Mouse (Mus musculus) heart, adult 11 months (tissue): ENCODE measurements around the gene Gal3st2.
"Not testable (repeated sequence)": the region's sequence is repeated elsewhere in the genome, so short reads cannot be mapped to it uniquely, and the experiment has no call there.

Experiments
- DNase-seq: peaks from one replicate; pipeline ENCODE4 v3.0.0; 2022

The Gal3st2 gene

DNA sequence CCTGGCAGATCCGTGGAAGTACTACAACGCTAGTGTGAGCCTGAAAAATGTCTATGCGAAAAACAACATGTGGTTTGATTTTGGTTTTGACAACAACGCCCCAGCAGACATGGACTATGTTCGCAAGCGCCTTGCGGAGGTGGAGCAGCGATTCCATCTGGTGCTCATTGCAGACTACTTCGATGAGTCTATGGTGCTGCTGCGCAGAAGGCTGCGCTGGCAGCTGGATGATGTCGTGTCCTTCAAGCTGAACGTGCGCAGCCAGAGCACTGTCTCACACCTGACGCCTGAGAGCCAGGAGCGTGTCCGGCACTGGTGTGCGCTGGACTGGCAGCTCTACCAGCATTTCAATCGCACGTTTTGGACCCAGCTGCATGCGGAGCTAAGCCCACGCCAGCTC lies 13.3 kb downstream of the Gal3st2 start:
- DNase-seq: not testable (repeated sequence)

DNA sequence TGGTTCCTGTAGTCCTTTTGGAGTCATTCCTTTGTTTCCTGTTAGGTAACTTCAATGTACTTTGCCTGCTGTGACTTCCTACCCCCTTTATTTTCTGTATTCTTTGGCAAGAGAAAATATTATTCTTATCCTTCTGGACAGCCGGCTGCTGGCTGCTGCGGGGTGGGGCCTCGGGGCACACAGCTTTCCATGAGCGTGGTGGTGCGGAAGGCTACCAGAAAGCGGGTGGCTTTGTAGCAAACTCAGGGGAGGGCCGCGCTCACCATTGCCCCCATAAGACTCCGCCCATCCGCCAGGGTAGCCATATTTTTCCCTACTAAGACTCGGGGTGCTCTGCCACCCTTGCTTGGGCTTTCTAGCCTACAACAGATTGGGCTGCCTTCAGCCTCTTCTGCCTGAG lies 20.7 kb downstream of the Gal3st2 start:
- not testable (repeated sequence) for DNase-seq

DNA sequence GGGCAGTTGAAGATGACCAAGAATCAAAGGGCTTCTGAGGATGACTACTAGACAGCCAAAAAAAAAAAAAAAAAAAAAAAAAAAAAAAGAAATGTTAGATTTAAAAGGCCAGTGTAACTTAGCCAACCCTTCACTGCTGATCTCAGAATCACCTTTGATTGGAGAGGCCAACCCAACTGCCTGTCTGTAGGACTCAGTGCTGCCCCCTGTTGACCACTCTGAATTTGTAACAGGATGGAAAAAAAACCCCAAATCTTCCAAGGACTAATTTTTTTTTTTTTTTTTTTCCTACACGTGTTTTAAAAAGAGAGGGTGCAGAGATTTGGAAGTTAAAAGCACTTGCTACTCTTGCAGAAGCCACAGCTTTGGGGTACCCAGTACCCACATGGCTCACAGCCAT lies 29.8 kb downstream of the Gal3st2 start:
- DNase-seq: not testable (repeated sequence)

DNA sequence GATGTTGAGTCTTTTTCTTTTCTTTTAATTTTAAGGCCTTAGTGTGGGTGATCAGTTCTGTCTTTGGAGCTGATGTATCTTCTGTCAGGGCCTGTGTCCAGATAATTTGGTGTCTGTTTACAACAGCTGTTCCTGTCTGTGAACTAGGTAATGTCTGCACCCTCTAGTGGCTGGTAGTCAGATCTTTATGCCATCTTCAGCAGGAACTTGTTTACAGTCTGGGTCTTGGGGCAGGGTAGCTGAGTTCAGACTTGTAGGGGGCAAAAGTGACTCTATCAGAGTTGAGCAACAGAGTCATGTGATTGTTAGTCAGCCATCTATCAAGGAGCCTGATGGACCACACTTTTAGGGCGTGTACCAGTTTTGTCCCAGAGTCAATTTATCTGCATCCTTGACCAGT lies 36.3 kb downstream of the Gal3st2 start:
- DNase-seq: not testable (repeated sequence)

DNA sequence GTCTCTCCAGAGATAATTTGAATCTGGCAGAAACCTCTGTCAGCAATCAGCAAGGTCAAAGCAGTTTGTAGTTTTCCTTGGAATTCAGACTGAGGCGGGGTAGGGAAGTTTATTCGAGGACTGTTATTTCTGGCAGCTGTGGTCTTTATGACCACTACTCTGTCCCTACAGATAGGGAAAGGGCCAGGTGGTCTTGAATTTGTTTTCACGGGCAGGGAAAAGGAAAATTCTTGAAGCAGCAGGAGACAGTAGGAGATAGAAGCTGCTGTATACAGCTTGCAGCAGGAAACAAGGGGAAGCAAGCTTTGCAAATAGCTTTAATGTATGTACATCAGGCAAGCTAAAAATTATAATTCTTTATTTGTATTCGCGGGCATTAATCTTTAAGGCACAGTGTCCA lies 40.2 kb downstream of the Gal3st2 start:
- peak; percentile 96 for DNase-seq

DNA sequence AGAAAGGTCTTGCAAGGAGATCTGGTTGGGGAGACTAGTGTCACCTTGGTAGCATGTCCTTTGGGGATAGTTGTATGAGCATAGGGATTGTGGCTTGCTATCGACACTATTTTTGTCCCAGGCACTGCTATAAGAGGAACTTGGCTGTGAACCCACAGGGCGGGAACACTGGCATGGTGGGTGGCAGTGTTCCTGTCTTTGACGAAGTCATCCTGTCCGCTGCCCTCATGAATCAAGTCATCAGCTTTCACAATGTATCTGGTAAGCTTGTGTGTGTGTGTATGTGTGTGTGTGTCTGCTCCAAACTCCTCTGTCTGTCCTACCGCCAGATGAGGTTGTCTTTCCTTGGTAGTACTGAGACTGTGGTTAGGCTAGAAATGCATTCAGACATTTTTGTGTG lies 45.6 kb downstream of the Gal3st2 start:
- peak; percentile 85 for DNase-seq

DNA sequence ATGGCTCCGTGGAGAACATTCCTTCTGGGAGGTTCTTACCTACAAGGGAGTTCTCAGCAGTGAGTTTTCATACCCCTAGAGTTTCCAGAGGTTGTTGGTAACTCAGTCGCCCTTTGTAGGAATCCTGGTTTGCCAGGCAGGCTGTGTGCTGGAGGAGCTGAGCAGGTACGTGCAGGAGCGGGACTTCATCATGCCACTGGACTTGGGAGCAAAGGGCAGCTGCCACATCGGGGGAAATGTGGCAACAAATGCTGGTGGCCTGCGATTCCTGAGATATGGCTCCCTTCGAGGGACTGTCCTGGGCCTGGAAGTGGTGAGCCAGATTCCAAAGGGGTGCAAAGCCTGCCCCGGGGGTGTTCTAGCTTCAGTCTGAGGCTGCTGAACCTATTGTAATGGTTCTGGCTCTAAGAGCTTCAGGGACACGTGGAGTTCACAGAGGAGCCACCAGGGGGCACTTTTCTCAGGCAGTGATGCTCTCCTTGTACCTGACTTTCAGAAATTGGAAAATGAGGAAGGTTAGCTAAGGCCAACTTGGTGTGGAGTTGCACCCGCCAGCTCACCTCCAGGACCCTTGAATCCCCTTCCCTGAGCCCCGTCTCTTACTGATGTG lies 48.0 kb downstream of the Gal3st2 start:
- not testable (repeated sequence) for DNase-seq

DNA sequence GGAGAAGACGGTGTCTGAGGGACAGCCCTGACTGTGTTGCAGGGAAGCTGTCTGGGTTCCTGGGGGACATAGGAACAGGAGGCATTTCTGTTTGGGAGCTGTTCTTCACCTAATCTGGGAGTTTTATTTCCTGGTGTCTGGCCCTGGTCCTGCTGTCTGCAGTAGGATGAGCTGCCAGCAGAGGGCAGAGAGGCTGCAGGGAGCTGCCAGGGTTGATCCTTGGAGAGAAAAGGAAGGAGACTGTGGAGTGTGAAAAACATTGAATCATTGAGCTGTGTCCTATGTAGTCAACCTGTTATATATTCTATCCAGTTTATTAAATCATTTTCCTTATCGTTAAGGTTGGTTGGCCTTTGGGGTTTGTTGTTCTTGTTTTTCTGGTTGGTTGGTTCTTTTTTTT lies 50.8 kb downstream of the Gal3st2 start:
- not testable (repeated sequence) for DNase-seq

DNA sequence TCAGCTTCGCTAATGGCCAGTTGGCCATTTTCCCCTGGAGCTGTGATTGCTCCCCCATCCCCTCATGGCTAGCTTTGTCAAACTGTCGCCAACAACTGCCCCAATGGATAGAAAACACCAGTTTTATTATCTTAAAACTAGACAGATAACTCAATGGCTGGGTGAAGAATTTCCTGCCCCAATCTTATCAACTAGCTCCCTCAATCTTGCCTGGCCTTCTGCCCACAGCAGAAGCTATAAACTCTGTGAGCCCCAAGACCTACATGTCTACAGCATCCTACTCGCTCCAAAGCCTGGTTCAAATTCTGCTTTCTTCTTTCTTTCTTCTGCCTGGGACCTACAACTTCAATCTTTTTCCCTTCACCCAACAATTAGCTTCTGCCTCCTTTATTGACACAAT lies 56.1 kb downstream of the Gal3st2 start:
- not testable (repeated sequence) for DNase-seq

DNA sequence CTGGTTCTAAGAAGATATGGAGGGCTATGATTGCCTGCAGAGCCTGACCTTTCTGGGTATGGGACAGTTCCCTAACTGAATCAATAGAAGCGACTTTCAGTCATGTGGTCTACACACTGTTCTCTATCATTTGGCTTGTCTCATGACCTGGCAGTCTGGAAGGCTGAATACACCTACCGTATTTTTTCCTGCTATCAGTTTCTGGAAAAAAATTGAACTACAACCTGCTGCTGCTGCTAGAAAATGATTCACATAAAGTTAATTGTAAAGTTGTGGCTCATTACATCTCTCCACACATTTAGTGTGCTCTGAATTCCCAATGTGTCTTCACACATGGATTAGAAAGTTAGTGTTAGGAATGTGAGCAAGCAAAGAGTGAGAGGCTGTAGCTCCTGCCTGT lies 56.9 kb downstream of the Gal3st2 start, which contains the start of gene Gal3st2b:
TSS of gene Gal3st2b (plus strand) at position 301 of the 400 bp plus-strand sequence.
- not testable (repeated sequence) for DNase-seq

DNA sequence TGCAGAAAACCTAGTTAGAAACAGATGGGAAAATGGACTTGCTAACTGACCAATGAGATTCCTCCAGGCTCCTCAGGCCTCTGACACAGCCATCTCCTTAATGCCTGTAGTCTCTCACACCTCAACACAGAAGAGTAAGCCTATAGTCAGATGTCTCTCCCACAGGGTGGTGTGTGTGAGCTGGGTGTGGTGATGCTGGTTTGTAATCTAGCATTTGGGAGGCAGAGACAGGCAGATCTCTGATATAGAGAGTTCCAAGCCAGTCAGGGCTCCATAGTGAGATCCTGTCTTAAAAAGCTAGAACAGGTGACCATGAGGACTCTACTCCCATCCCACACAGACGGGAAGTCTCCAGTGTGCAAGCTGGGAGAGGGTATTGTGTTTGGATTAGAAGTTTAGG lies 57.7 kb downstream of the Gal3st2 start:
- DNase-seq: peak; percentile 90

DNA sequence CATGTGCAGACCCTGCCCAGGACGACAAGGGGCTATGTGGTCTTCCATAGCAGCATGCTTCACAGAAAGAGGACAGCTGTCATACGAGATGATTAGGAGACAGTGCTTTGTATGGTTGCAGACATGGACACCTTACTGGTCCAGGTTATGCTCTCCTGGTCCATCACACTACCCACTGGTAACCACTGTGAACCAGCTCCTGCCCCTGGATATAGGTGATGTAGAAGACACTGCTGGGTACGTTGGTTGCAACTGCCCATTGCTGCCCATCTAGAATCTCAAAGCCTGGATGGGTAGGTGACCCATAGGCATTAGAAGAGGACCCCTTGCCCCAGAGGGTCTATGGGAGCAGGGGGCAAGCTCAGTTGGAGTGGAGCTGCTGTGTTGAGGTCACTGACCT lies 58.2 kb downstream of the Gal3st2 start:
- peak; percentile 87 for DNase-seq

DNA sequence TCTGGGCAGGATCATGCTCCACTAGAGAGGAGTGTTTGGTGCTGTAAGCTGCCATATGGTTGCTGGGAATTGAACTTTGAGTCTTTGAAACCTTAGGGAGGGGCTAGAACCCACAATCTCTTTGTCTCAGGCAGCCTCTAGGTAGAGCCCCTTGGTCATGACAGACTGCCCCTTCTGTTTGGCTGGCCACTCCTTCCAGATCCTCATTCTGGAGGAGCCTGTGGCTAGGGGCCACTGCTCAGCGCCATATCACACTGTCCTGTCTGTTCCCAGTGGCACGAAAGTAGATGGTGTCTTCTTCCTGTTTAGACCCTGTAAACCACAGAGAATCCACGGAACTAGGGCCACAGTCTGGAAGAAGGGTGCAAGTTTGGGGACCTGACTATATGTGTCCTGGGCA lies 61.5 kb downstream of the Gal3st2 start:
- peak; percentile 58 for DNase-seq

DNA sequence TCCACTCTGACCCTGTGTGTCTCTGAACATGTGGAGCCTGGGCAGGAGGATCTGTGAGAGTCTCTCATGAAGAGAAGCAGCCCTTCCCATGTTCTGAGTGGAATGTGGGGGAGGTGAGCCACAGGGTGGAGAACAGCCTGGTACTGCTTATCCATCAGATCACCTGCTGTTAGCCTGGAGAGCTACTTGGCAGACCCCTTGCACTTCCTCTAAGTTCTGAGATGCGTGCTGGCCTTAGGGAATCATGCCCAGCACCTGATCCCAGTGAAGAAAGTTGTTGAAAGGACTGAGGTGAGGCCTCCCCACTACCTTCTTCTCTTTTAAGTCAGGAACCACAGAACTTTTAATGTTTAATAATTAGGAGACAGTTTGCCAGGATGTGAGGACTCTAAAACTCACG lies 62.0 kb downstream of the Gal3st2 start:
- peak; percentile 88 for DNase-seq
